8 mouse cellular contexts compared by ENCODE assay signal in the genomic region with DNA sequence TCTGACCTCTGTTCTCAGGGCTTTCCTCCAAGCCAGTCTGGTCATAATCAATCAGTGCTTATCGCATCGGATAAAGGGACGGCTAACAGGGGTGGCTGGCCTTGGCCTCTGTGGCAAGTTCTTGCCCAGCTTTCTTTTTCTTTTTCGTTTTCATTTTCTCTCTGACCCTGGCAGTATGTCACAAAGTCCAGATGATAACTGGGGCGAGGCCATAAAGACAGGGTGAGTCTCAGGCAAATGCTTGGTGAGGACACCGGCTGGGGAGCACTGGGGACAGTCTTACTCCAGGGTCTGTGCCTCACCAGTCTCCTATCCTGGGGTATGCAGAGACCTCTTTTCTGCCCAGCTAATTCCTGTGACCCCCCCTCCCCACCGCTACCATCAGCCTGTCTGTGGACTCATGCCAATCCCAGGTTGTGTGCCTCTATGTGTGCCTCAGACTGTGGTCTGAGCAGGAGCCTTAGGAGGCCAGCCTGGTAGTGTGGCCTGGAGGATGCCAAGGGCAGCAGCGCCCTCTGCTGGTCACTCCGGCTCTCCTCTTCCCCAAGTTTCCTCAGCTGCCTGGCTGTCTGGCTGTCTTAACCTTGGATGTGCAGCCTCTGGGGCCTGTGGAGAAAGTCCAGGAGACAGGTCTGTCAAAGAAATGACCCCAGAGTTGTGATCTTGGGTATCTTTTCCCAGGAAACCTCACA. TPM values are rescaled to one million over a fixed set of nuclear protein-coding genes. Genes with fewer than 3 reads are reported as not detected.
DNase-seq lines count a peak whose midpoint lies in the region; ATAC-seq and TF ChIP-seq lines count a peak whose summit lies in the region.

No protein-coding gene starts in this region.

- no peak overlapping the region for H3K27ac ChIP-seq in hindbrain, postnatal 0 days

- H3K4me3 ChIP-seq in hindbrain, postnatal 0 days (ENCODE audit: low read length), result no peak overlapping the region

- 49% methylated on average over 9 of the region's 9 CpGs for WGBS in hindbrain, postnatal 0 days

- TF ChIP-seq CTCF in hindbrain, postnatal 0 days (IDR thresholded peaks at IDR 0.05; ENCODE audit: low read depth), result peak; percentile 99

- no peaks in the 10 kb centered on the region for H3K9me3 ChIP-seq in hindbrain, postnatal 0 days (ENCODE audit: low read length)

- H3K4me2 ChIP-seq in hindbrain, postnatal 0 days (ENCODE audit: low read depth, low read length), result no peak overlapping the region

- DNase-seq in R1 (ENCODE audit: low read depth, low spot score), result peak; percentile 77
- DNase-seq in cerebellum, postnatal 25 days, result peak; percentile 79 to 86
- peak; percentile 79 for DNase-seq in gastrocnemius, adult 18-20 months (ENCODE audit: low spot score)
- DNase-seq in hindbrain, postnatal 0 days (ENCODE audit: low spot score), result peak; percentile 89
- DNase-seq in left cerebral cortex, adult 11 months (ENCODE audit: low spot score), result peak; percentile 69
- DNase-seq in right cerebral cortex, adult 2 months (ENCODE audit: low spot score in 2 of 2), result peak; percentile 73 to 78
- peak; percentile 74 for DNase-seq in urinary bladder, adult 2 months (ENCODE audit: low spot score)

- no peaks in the 10 kb centered on the region for H3K27me3 ChIP-seq in hindbrain, postnatal 0 days (ENCODE audit: insufficient read depth, low read length)

- H3K9ac ChIP-seq in hindbrain, postnatal 0 days (replicated peaks; ENCODE audit: low read length), result no peak overlapping the region

- ATAC-seq in hindbrain, postnatal 0 days, result peak; percentile 82
- ATAC-seq in megakaryocyte, adult 5-6 weeks (ENCODE audit: poor library complexity, severe bottlenecking), result peak; percentile 59

- H3K36me3 ChIP-seq in hindbrain, postnatal 0 days (ENCODE audit: insufficient read depth, low read length), result no peaks in the 10 kb centered on the region

- no peaks in the 10 kb centered on the region for H3K4me1 ChIP-seq in hindbrain, postnatal 0 days (ENCODE audit: insufficient read depth, low read length)

RNA-seq across cellular contexts. Expression of gene Irf8, which starts 59.9 kb away (rescaled TPM):
- 1 to 10 TPM; 7.6 to 9.0 TPM for total RNA-seq in gastrocnemius, adult 18-20 months (2021)
- total RNA-seq in hindbrain, postnatal 0 days (2014; rRNA removed), result 7.7 and 10.2 TPM in 2 replicates
- polyA plus RNA-seq in hindbrain, postnatal 0 days (2015; fragmentation: Nextera tagmentation; extraction: Ambion mirVana), result 5.2 and 6.2 TPM in 2 replicates
- 167 and 175 TPM in 2 replicates for total RNA-seq in megakaryocyte, adult 5-6 weeks (2015)
- 282 and 289 TPM in 2 replicates for total RNA-seq in megakaryocyte, adult 5-6 weeks (2017)
- 12.4 and 18.2 TPM in 2 replicates for polyA plus RNA-seq in urinary bladder, adult 2 months (2012; rRNA removed)

Comparison
In these comparisons a context has a peak if more than half of its experiments do, and no peak if none do; other contexts are left out.
1. RNA of gene Irf8, which starts 59.9 kb away (total RNA-seq): 167 to 289 TPM in megakaryocyte, adult 5-6 weeks; 7.6 to 9.0 TPM in gastrocnemius, adult 18-20 months and 7.7 to 10.2 TPM in hindbrain, postnatal 0 days; every median in the first group is over 10 times any median in the second.
2. Peak in every context shown above with its lines, with median percentiles within 50 percentile points of each other: DNase-seq.